Mouse (Mus musculus) right cerebral cortex, postnatal 4 days (tissue): Measurements from ENCODE around the gene Syngr3.
"Not testable (repeated sequence)": the region's sequence is repeated elsewhere in the genome, so short reads cannot be mapped to it uniquely, and the experiment has no call there.

Experiments
- DNase-seq: peaks from one replicate; pipeline ENCODE4 v3.0.0-alpha.2; 2022

Gene Syngr3

GRCm38 (mm10) chr17:24676187-24676586, 13.6 kb downstream of the Syngr3 start:
- DNase-seq = peak; percentile 77

DNA sequence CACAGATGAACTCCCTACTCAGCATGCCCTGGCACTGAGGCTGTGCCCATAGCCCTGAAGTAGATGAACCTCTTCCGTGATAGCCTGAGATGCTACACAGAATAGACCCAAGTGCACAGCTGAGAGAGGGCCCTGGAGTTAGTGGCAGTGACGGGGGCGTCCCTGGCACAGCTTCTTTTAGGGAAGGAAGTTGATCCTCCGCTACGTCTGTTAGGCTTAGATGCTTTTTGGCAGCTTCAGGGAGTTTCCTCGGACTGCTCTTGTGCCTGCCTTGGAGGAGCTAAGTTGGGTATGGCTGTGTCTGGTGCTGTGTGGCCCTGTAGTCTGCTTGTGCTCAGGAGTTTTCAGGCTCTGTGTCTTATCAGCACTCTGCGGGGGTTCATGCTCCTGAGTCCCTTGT, 15.5 kb downstream of the Syngr3 start:
- no peak for DNase-seq

GRCm38 (mm10) chr17:24672141-24672540, 17.6 kb downstream of the Syngr3 start:
- DNase-seq = no peak

GRCm38 (mm10) chr17:24671346-24671745, 18.4 kb downstream of the Syngr3 start:
- no peak for DNase-seq

GRCm38 (mm10) chr17:24670246-24670844, 19.4 kb downstream of the Syngr3 start:
- DNase-seq = no peak

GRCm38 (mm10) chr17:24669545-24670245, 20.1 kb downstream of the Syngr3 start, which contains the start of gene Zfp598:
Gene Zfp598 (plus strand): TSS chr17:24669687.
- DNase-seq = peak; percentile 91

GRCm38 (mm10) chr17:24669214-24669544, 20.6 kb downstream of the Syngr3 start:
- DNase-seq = not testable (repeated sequence)

DNA sequence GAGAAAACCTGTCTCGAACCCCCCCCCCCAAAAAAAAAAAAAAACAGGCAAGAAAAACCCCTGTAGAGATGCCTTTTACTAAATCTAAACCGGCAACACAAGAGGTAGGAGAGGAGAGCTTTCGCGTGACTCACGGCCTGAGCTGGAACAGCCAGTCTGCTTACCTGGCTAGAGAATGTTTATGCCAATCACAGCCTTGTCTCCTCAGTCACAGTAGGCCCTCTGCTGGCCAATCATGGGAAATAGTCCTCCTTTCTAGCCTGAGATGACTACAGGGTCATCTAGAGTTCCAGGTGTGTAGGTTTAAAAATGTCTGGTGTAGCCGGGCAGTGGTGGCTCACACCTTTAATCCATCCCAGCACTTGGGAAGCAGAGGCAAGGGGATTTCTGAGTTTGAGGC, 22.3 kb downstream of the Syngr3 start:
- no peak for DNase-seq

DNA sequence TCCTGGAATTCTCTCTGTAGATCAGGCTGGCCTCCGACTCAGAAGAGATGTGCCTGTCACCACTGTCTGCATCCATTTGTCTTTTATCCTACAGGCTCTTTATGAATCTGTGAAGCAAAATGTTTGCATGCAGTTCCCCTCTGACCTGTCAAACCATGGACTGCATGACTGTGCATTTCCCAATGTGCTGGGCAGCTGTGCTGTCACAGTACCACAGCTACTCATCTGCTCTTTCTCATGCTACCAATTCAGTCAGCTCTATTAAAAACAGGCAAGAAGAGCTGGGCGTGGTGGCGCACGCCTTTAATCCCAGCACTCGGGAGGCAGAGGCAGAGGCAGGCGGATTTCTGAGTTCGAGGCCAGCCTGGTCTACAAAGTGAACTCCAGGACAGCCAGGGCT, 22.7 kb downstream of the Syngr3 start:
- DNase-seq = not testable (repeated sequence)

- DNase-seq = no peak
Measured at GRCm38 (mm10) chr17:24658017-24658758, 31.6 kb downstream of the Syngr3 start, which contains the start of gene Npw. Gene Npw (minus strand): TSS chr17:24658457.

DNA sequence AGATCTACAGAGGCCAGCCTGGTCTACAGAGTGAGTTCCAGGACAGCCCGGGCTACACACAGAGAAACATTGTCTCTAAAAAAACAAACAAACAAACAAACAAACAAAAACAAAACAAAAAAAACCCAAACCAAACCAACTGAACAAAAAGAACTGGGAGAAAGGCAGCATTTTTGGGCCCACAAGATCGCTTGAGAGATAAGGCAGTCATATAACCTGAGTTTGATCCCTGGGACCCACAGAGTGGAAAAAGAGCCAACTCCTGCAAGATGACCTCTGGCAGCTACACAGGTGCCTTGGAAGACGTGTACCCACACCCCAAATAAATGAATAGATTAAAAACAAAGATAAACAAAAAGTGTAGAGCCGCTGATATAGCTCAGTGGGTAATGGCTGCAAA, 34.8 kb downstream of the Syngr3 start:
- DNase-seq = no peak

GRCm38 (mm10) chr17:24653967-24654710, 35.6 kb downstream of the Syngr3 start:
- DNase-seq = peak; percentile 69

- no peak for DNase-seq
Measured at GRCm38 (mm10) chr17:24651835-24652234, 37.9 kb downstream of the Syngr3 start.

DNA sequence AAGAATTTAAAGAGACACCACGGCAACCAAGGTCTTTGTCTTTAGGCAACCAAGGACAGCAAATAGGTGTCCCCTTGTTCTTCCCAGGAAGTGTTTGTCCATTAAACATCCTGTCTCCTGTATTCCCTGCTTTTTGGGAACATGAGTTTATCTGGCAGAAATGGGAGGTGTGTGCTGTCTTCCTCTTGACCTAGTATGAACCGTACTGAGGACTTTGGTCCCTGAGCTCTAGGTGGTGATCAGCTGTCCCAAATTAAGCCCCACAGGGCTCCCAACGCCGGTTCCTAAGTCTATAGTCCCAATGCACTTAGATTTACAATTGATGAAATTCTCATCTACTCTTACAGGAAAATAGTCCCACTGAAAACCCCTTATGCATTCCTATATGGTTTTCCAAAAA, 39.0 kb downstream of the Syngr3 start:
- no peak for DNase-seq

- peak; percentile 58 for DNase-seq
Measured at GRCm38 (mm10) chr17:24650070-24650616, 39.6 kb downstream of the Syngr3 start, which contains the start of gene Slc9a3r2. Gene Slc9a3r2 (minus strand): TSS chr17:24650327.

DNA sequence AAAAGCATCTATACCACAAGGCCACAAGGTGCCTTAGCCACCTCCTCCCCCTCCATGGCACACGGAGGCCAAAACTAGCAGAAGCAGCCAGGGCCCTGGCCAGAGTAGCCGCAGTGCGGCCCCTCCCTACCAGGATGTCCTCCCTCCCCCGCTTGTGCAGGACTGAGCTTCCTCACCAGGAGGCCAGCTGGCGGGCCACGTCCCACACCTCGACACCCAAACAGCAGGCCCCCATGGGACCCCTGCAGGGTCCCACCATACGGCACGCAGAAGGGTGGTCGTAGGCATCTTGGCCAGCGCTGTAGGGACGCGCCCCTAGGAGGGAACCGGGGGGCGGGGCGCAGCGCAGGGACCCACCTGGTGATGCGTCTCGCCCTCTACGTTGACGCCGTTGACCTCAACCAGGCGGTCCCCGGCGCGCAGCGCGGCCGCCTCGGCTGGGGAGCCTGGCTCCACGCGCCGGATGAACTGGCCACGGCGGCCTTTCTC, 40.1 kb downstream of the Syngr3 start:
- peak; percentile 30 for DNase-seq

- no peak for DNase-seq
Measured at GRCm38 (mm10) chr17:24648731-24649377, 40.9 kb downstream of the Syngr3 start.

DNA sequence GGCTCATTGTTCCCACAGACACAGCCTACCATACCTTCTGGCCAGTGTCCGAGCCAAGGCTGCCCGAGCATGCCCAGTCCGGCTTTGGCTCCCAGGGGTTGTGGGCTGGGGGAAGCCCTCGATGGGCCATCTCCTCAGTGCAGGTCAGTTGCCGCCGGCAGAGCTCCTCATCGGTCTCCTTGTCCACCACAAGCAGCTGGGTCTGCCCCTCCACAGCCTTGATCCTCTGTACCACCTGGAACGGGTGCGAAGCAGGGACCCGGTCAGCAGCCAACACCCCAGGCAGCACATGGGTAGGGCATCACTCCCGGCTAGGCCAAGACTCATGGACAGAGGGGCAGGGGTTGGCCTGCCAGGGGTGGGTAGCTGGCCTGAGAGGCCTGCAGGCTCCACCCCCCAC, 42.3 kb downstream of the Syngr3 start:
- no peak for DNase-seq

DNA sequence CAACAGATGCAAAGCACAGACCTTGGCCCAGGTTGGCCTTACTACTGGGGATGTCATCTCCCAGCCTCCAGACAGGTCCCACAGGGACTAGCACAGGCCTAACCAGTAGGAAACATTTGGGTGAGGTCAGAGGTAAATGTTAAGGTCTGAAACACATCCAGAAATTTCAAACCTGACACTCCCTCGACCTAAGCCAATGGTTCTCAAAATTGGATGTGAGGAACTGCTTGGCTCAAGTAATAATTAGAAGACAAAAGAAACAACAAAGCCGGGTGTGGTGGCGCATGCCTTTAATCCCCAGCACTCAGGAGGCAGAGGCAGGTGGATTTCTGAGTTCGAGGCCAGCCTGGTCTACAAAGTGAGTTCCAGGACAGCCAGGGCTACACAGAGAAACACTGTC, 43.4 kb downstream of the Syngr3 start:
- DNase-seq = no peak

GRCm38 (mm10) chr17:24645916-24646315, 43.8 kb downstream of the Syngr3 start:
- DNase-seq = no peak

DNA sequence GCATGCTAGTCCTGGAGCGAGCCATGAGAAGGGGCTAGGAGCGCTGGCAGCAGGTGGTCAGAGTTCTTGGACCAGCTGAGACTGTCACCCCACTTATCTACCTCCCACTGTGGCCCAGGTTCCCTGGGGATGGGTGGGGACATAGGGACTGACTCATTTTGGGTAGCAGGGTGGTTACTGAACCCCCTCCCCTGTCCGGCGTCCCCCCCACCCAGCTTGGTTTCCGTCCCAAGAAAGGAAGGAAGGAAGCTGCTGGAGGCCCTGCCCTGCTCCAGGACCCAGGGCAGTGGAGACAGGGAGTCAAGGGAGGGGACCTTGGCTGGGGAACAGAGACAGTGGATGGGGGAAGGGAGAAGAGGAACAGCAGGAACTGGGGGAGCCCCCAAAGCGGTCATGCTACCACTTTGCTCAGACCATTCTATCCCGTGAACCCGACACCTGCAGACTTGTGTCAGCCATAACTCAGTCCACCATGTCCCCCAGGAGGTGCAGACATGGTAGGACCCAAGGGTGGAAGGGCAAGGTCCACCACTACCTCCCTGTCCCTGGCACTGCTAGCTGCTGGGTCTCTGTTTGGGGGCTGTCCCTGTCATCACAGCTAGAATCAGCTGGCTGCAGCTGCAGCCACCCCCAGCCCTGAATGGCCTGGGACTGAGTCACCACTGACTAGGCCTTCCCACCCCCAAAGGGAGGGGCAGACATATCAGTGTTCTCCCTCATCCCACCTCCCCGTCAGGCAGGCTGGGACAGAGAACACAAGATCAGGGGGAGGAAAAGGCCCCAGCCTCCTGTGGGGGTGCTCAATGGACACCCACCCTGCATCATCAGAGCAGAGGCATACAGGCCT, 44.7 kb downstream of the Syngr3 start:
- no peak for DNase-seq
